19 mouse cellular contexts compared by ENCODE assay signal in the genomic region with DNA sequence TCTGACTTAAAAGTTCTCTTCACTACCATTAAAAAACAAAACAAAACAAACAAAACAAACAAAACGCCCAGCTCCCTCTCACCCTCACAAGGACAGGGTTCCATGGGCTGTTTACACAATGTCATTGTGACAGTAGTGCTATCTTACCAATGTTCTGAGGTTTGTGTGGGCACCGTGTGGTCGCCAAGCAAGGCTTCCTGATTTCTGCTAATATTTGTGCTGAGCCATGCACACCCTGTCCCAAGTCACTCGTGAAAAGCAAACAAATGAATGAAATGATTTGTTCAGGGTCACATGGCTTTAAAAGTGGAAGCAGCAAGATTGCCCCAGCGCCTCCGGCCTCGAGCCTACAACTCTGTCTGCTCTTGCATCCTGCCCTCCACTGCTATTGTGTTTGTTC.
A peak's percentile ranks its signal among the peaks of the same experiment; 100 is the strongest.
DNase-seq lines count a peak whose midpoint lies in the region; ATAC-seq lines count a peak whose summit lies in the region.
"Had no signal": no experiment of that assay in that cellular context is flagged by ENCODE, and none has a peak within 500 bp of the region (broad histone marks: within the 10 kb centered on the region; RNA-seq: fewer than 3 reads in every experiment).

No protein-coding gene starts in this region.

- H3K4me2 ChIP-seq in hindbrain, embryonic 13.5 days: no peak overlapping the region
- no peak overlapping the region for H3K4me2 ChIP-seq in hindbrain, embryonic 12.5 days (replicated peaks)
- H3K4me2 ChIP-seq in neural tube, embryonic 13.5 days: no peak overlapping the region
- H3K4me2 ChIP-seq in midbrain, embryonic 13.5 days (replicated peaks): no peak overlapping the region
- H3K4me2 ChIP-seq in neural tube, embryonic 15.5 days: no peak overlapping the region
- H3K4me2 ChIP-seq: embryonic facial prominence, embryonic 15.5 days; heart, embryonic 15.5 days; limb, embryonic 15.5 days had no signal

- no peaks in the 10 kb centered on the region for H3K36me3 ChIP-seq in hindbrain, embryonic 13.5 days
- H3K36me3 ChIP-seq in hindbrain, embryonic 12.5 days: no peaks in the 10 kb centered on the region
- no peaks in the 10 kb centered on the region for H3K36me3 ChIP-seq in neural tube, embryonic 13.5 days
- no peaks in the 10 kb centered on the region for H3K36me3 ChIP-seq in midbrain, embryonic 13.5 days
- no peaks in the 10 kb centered on the region for H3K36me3 ChIP-seq in neural tube, embryonic 15.5 days
- H3K36me3 ChIP-seq: embryonic facial prominence, embryonic 15.5 days; heart, embryonic 15.5 days; limb, embryonic 15.5 days had no signal

- H3K4me1 ChIP-seq in hindbrain, embryonic 13.5 days (replicated peaks): peaks cover 14% of the 10 kb centered on the region; the same call in 1 of the 2 replicates
- no peaks in the 10 kb centered on the region for H3K4me1 ChIP-seq in hindbrain, embryonic 12.5 days
- H3K4me1 ChIP-seq in neural tube, embryonic 13.5 days (replicated peaks): no peaks in the 10 kb centered on the region
- 0 out of 2 replicates have a peak, but pooled peaks cover 11% of the 10 kb centered on the region for H3K4me1 ChIP-seq in midbrain, embryonic 13.5 days (replicated peaks)
- H3K4me1 ChIP-seq in neural tube, embryonic 15.5 days: peaks cover 11% of the 10 kb centered on the region
- H3K4me1 ChIP-seq: embryonic facial prominence, embryonic 15.5 days; heart, embryonic 15.5 days; limb, embryonic 15.5 days; megakaryocyte, embryonic 14.5 days had no signal

- no peak overlapping the region for H3K9ac ChIP-seq in hindbrain, embryonic 13.5 days
- no peak overlapping the region for H3K9ac ChIP-seq in hindbrain, embryonic 12.5 days
- no peak overlapping the region for H3K9ac ChIP-seq in neural tube, embryonic 13.5 days
- no peak overlapping the region for H3K9ac ChIP-seq in midbrain, embryonic 13.5 days (replicated peaks)
- no peak overlapping the region for H3K9ac ChIP-seq in neural tube, embryonic 15.5 days (replicated peaks)
- H3K9ac ChIP-seq: embryonic facial prominence, embryonic 15.5 days; heart, embryonic 15.5 days; limb, embryonic 15.5 days had no signal

- no peak for ATAC-seq in hindbrain, embryonic 13.5 days (ENCODE audit: low FRiP score)
- no peak for ATAC-seq in hindbrain, embryonic 12.5 days (ENCODE audit: low FRiP score)
- ATAC-seq in neural tube, embryonic 13.5 days (ENCODE audit: low read depth): no peak
- ATAC-seq in midbrain, embryonic 13.5 days: no peak
- no peak for ATAC-seq in neural tube, embryonic 15.5 days (ENCODE audit: low FRiP score)
- ATAC-seq: Patski had no signal

- no peak for DNase-seq in neural tube, embryonic 10.5 days (ENCODE audit: extremely low spot score, low spot score)
- DNase-seq in heart, postnatal 10 days: no peak
- DNase-seq: adrenal gland, postnatal 14 days; cerebellum, adult 9-11 months; gastrocnemius, postnatal 14 days; kidney, adult 2 months; kidney, postnatal 10 days; lung, postnatal 14 days; thymus, postnatal 25 days had no signal

- H3K9me3 ChIP-seq in hindbrain, embryonic 13.5 days: no peaks in the 10 kb centered on the region
- H3K9me3 ChIP-seq in hindbrain, embryonic 12.5 days (replicated peaks): no peaks in the 10 kb centered on the region
- H3K9me3 ChIP-seq in neural tube, embryonic 13.5 days: no peaks in the 10 kb centered on the region
- H3K9me3 ChIP-seq in midbrain, embryonic 13.5 days: no peaks in the 10 kb centered on the region
- no peaks in the 10 kb centered on the region for H3K9me3 ChIP-seq in neural tube, embryonic 15.5 days (replicated peaks)
- H3K9me3 ChIP-seq: embryonic facial prominence, embryonic 15.5 days; heart, embryonic 15.5 days; limb, embryonic 15.5 days had no signal

- no peak overlapping the region for H3K4me3 ChIP-seq in hindbrain, embryonic 13.5 days
- no peak overlapping the region for H3K4me3 ChIP-seq in hindbrain, embryonic 12.5 days
- H3K4me3 ChIP-seq in neural tube, embryonic 13.5 days: no peak overlapping the region
- no peak overlapping the region for H3K4me3 ChIP-seq in midbrain, embryonic 13.5 days (replicated peaks)
- H3K4me3 ChIP-seq in neural tube, embryonic 15.5 days (replicated peaks): no peak overlapping the region
- H3K4me3 ChIP-seq: embryonic facial prominence, embryonic 15.5 days; heart, embryonic 15.5 days; limb, embryonic 15.5 days; megakaryocyte, embryonic 14.5 days had no signal

- intact Hi-C loops in heart, postnatal 10 days (cut with DNase I): no loop called here

- WGBS in hindbrain, embryonic 13.5 days: 38% methylated on average over 7 of the region's 7 CpGs
- 40% methylated on average over 7 of the region's 7 CpGs for whole genome bisulfite sequencing in hindbrain, embryonic 12.5 days
- 51% methylated on average over 7 of the region's 7 CpGs for WGBS in neural tube, embryonic 13.5 days
- 39% methylated on average over 7 of the region's 7 CpGs for whole genome bisulfite sequencing in midbrain, embryonic 13.5 days
- 41% methylated on average over 7 of the region's 7 CpGs for WGBS in neural tube, embryonic 15.5 days

- H3K27me3 ChIP-seq in hindbrain, embryonic 13.5 days: no peaks in the 10 kb centered on the region
- no peaks in the 10 kb centered on the region for H3K27me3 ChIP-seq in hindbrain, embryonic 12.5 days
- H3K27me3 ChIP-seq in neural tube, embryonic 13.5 days: no peaks in the 10 kb centered on the region
- no peaks in the 10 kb centered on the region for H3K27me3 ChIP-seq in midbrain, embryonic 13.5 days
- no peaks in the 10 kb centered on the region for H3K27me3 ChIP-seq in neural tube, embryonic 15.5 days (replicated peaks)
- H3K27me3 ChIP-seq: embryonic facial prominence, embryonic 15.5 days; heart, embryonic 15.5 days; limb, embryonic 15.5 days; megakaryocyte, embryonic 14.5 days had no signal

- H3K27ac ChIP-seq in hindbrain, embryonic 13.5 days: peak overlapping the region; percentile 55; the same call in 1 of the 2 replicates
- no peak overlapping the region for H3K27ac ChIP-seq in hindbrain, embryonic 12.5 days
- H3K27ac ChIP-seq in neural tube, embryonic 13.5 days (replicated peaks): 0 out of 2 replicates have a peak overlapping the region, but pooled peaks have one; percentile 42
- peak overlapping the region; percentile 31 for H3K27ac ChIP-seq in midbrain, embryonic 13.5 days
- peak overlapping the region; percentile 69 for H3K27ac ChIP-seq in neural tube, embryonic 15.5 days (replicated peaks)
- H3K27ac ChIP-seq: embryonic facial prominence, embryonic 15.5 days; heart, embryonic 15.5 days; limb, embryonic 15.5 days had no signal
